Mouse (Mus musculus) lung, embryonic 15.5 days (tissue): Measurements from ENCODE around the gene Klk8. TPM values are rescaled to one million over a fixed set of nuclear protein-coding genes. Genes with fewer than 3 reads are reported as not detected.

Source experiments
- ATAC-seq: fragments of 200-750 bp; cut with Nextera tagmentation; 2 replicates; pipeline ENCODE4 v1.8.0; 2017; ENCODE audit warnings: moderate number of reproducible peaks, borderline replicate concordance; ENCODE audit not compliant: low FRiP score, low TSS enrichment; ENCODE audit errors: extremely low read depth
- H3K27ac ChIP-seq: fragments of 300-500 bp; sonication (generic); 2 replicates; pipeline ENCODE4 v1.5.1; 2015; ENCODE audit warnings: moderate library complexity, mild to moderate bottlenecking, inconsistent platforms
- H3K27me3 ChIP-seq: fragments of 300-500 bp; sonication (generic); 2 replicates; pipeline ENCODE4 v1.6.1; 2015; ENCODE audit warnings: inconsistent platforms
- H3K36me3 ChIP-seq: fragments of 300-500 bp; sonication (generic); 2 replicates; pipeline ENCODE4 v1.6.1; 2015; ENCODE audit warnings: inconsistent platforms
- H3K4me1 ChIP-seq: fragments of 300-500 bp; sonication (generic); 2 replicates; pipeline ENCODE4 v1.6.1; 2015; ENCODE audit warnings: inconsistent platforms
- H3K4me2 ChIP-seq: fragments of 300-500 bp; sonication (generic); 2 replicates; pipeline ENCODE4 v1.6.1; 2015; ENCODE audit warnings: inconsistent platforms, mild to moderate bottlenecking, moderate library complexity
- H3K4me3 ChIP-seq: fragments of 300-500 bp; sonication (generic); 2 replicates; pipeline ENCODE4 v1.5.1; 2015; ENCODE audit warnings: mild to moderate bottlenecking, inconsistent platforms
- H3K9ac ChIP-seq: fragments of 300-500 bp; sonication (generic); 2 replicates; pipeline ENCODE4 v1.6.1; 2015; ENCODE audit warnings: inconsistent platforms
- H3K9me3 ChIP-seq: fragments of 300-500 bp; sonication (generic); 2 replicates; pipeline ENCODE4 v1.6.1; 2016; ENCODE audit warnings: inconsistent platforms
- WGBS: fragments of 180-500 bp; shearing (Covaris S2); methylation state at CpG from one replicate; pipeline ENCODE4 v1.1.7; 2015; 5-methylcytosine and 5-hydroxymethylcytosine counted together
- polyA plus RNA-seq: library from polyadenylated mRNA; unstranded; fragments of >200 nt; fragmentation: Nextera tagmentation; extraction: Ambion mirVana; gene quantifications from 2 replicates; pipeline ENCODE4 v1.2.1, GENCODE M21; 2015

Klk8 gene
- polyA plus RNA-seq, 1 experiment from 2014 or later, result 22.4 TPM

DNA sequence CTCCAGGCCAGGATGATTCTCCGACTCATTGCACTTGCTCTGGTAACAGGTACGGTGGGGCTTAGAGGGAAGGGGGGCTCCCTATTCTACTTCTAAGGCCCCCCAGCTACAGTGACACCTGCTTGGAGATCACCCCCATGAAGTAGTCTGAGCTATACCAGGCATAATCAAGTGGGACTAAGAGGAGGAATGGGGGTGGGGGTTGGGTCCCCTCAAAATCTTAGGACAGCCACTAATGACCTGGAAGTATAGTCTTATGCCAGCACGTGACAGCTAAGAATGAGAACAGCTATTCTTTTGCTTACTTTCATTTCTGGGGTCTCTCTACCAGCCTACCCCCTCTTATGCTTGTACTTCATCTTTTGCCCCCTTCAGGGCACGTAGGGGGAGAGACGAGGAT lies 20.9 kb upstream of the Klk8 start:
- WGBS, result 70% methylated on average over 5 of the region's 5 CpGs
- H3K9me3 ChIP-seq, result no peaks in the 10 kb centered on the region

DNA sequence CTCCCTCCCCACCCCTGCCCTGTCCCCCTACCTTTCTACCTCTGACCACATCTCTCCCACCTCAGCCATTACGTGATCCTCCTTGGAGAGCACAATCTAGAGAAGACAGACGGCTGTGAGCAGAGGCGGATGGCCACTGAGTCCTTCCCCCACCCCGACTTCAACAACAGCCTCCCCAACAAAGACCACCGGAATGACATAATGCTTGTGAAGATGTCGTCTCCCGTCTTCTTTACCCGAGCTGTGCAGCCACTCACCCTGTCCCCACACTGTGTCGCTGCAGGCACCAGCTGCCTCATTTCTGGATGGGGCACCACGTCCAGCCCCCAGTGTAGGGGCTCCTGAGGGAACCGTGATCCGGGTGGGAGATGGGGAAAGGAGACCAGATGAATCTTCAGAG lies 20.0 kb upstream of the Klk8 start:
- Histone ChIP-seq H3K27ac (no peak overlapping the region), H3K9me3 (no peaks in the 10 kb centered on the region), H3K36me3 (no peaks in the 10 kb centered on the region), H3K4me1 (0 out of 2 replicates have a peak, but pooled peaks cover 7% of the 10 kb centered on the region), H3K27me3 (no peaks in the 10 kb centered on the region), H3K9ac (no peak overlapping the region), H3K4me2 (no peak overlapping the region), H3K4me3 (no peak overlapping the region)
- WGBS, result 81% methylated on average over 12 of the region's 12 CpGs
- no peak for ATAC-seq

More for the DNA sequence above, 20.9 kb upstream of the Klk8 start:
- Histone ChIP-seq H3K27me3 (no peaks in the 10 kb centered on the region), H3K4me1 (0 out of 2 replicates have a peak, but pooled peaks cover 7% of the 10 kb centered on the region), H3K4me3 (no peak overlapping the region), H3K9ac (no peak overlapping the region), H3K4me2 (no peak overlapping the region), H3K27ac (no peak overlapping the region), H3K36me3 (no peaks in the 10 kb centered on the region)
- no peak for ATAC-seq

DNA sequence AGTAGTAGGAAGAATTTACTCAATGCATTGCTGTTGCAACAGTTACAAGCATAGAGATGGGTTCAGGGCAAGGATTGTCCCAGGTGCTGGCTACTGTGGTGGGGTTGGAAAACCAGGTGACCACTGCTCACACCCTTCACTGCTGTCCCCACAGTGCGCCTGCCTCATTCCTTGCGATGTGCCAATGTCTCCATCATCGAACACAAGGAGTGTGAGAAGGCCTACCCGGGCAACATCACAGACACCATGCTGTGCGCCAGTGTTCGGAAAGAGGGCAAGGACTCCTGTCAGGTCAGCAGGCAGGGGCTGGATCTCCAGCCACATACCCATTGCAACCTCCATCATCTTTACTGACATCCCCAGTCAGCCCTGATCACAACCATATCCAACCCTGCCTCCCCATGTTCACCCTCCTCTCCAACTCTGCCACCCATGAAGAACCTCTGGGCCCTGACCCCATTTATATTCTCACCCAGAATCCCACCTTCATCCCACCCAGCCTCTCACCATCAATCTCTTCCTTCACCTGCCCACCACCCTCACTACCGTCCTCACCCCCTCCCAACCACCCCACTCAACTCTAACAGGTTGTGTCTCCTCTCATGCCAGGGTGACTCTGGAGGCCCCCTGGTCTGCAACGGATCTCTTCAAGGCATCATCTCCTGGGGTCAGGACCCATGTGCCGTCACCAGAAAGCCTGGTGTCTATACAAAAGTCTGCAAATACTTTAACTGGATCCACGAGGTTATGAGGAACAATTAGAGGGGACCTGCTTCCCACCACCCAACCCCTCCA lies 19.0 kb upstream of the Klk8 start:
- Histone ChIP-seq H3K36me3 (no peaks in the 10 kb centered on the region), H3K27ac (no peak overlapping the region), H3K9me3 (no peaks in the 10 kb centered on the region), H3K27me3 (peaks cover 5% of the 10 kb centered on the region), H3K4me2 (no peak overlapping the region), H3K4me3 (no peak overlapping the region), H3K4me1 (0 out of 2 replicates have a peak, but pooled peaks cover 7% of the 10 kb centered on the region), H3K9ac (no peak overlapping the region)
- 85% methylated on average over 10 of the region's 10 CpGs for WGBS
- no peak for ATAC-seq

DNA sequence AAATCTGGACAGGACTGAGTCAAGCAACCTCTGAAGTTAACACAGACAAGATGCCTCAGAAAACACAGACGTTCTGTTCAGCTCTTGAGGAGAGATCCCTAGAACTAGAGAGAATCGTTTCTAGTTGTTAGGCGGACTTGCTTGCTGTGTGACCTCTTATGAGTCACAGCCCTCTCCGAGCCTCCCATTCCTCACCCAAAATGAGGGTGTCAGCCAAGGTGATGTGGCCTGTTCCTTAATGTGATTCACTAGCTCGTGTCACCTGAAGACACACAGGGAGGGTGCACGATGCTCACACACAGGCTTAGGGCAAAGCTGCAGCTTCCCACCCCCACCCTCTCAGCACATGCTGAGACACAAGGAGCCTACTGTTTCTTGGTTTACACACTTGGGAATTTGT lies 17.1 kb upstream of the Klk8 start:
- no peaks in the 10 kb centered on the region for H3K36me3 ChIP-seq
- no peak overlapping the region for H3K4me2 ChIP-seq
- H3K9ac ChIP-seq, result no peak overlapping the region
- H3K4me1 ChIP-seq, result 0 out of 2 replicates have a peak, but pooled peaks cover 7% of the 10 kb centered on the region
- no peak overlapping the region for H3K4me3 ChIP-seq
- ATAC-seq, result no peak
- WGBS, result 33% methylated on average over 6 of the region's 6 CpGs
- H3K27me3 ChIP-seq, result peaks cover 13% of the 10 kb centered on the region
- H3K9me3 ChIP-seq, result no peaks in the 10 kb centered on the region
- H3K27ac ChIP-seq, result no peak overlapping the region

DNA sequence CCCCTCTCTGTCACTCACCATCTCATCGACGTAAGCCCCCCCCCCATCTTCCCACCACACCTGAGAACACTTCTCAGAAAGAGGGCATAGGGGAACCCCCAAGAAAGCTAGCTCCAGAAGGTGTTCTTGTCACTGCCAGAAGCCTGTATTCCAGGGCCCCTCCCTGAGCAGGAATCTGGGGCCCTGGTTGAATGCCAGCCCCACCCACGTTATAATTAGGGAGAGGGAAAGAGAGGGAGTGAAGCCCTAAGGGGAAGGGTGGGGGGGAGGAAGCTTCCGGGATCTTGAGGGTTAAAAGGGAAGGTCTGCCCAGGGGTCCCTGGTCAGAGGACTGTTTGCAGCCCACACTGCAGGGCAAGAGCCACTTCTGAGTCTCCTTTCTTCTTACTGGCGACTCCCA lies 16.6 kb upstream of the Klk8 start, which contains the start of gene Klk10:
TSS of gene Klk10 (plus strand) at position 290 of the 400 bp plus-strand sequence.
- no peak within 1 kb of the TSS for H3K9ac ChIP-seq
- ATAC-seq, result no peak
- no peak within 1 kb of the TSS for H3K4me2 ChIP-seq
- 0 out of 2 replicates have a peak, but pooled peaks cover 7% of the 10 kb centered on the region for H3K4me1 ChIP-seq
- H3K36me3 ChIP-seq, result no peaks in the 10 kb centered on the region
- peaks cover 13% of the 10 kb centered on the region for H3K27me3 ChIP-seq
- H3K27ac ChIP-seq, result no peak within 1 kb of the TSS
- 40% methylated on average over 5 of the region's 5 CpGs for WGBS
- H3K4me3 ChIP-seq, result no peak within 1 kb of the TSS
- H3K9me3 ChIP-seq, result no peaks in the 10 kb centered on the region

DNA sequence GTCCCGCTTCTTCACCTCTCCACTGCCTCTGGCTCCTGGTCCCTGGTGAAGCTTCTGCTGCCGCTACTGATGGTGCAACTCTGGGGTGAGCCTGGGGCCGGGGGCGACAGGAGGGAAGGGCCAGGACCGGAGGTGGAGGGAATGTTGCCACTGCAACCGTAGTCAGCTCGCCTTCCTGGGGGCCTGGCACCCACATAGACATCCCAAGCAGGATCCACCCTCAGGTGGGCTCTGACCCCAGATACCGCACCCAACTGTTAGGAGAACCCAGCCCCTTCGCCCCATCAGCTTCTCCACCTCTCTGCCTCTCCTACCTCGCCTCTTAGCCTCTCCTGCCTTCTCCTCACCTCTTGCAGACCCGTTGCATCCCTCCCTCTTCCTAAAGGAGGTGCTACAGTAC lies 15.8 kb upstream of the Klk8 start:
- no peak for ATAC-seq
- Histone ChIP-seq H3K27ac (no peak overlapping the region), H3K4me2 (no peak overlapping the region), H3K27me3 (peaks cover 13% of the 10 kb centered on the region), H3K4me1 (0 out of 2 replicates have a peak, but pooled peaks cover 7% of the 10 kb centered on the region), H3K4me3 (no peak overlapping the region), H3K9me3 (no peaks in the 10 kb centered on the region), H3K36me3 (no peaks in the 10 kb centered on the region), H3K9ac (no peak overlapping the region)
- 77% methylated on average over 11 of the region's 11 CpGs for WGBS

DNA sequence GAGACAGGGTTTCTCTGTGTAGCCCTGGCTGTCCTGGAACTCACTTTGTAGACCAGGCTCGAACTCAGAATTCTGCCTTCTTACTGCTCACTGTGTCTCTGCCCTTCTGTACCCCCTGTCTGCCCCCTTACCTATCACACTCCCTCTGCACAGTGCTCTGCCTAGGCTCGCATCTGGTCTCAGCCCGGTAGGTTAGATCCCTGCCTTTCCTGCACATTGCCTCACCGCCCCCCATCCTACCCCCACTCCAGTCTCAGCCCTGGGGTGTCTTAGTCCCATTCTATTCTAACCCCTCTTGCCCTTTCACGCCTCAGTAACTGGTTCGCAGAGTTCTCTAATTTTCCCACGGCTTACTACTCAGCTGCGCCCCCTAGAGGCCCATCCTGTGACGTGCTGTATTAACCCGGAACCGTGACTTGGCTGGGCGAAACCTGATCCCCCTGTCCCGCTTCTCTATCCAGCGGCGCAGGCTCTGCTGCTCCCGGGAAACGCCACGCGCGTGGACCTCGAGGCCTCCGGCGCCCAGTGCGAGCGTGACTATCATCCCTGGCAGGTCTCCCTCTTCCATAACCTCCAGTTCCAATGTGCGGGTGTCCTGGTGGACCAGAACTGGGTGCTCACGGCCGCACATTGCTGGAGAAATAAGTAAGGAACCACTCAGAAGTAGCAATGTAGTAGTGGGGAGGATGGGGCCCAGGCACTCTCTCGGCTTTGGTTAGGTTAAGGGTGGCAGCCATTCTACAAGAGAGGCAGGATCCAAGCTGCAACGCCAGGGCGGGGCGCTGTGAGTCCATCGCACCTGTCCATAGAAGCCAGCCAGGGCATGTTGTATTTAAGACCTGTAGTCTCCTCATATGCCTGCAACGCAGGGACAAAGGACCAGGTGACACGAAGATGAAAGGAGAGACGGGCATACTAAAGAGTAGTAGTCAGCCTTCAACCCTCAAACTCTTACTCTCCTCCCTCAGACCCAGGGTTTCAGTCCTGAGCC lies 14.8 kb upstream of the Klk8 start:
- Histone ChIP-seq H3K27me3 (peaks cover 13% of the 10 kb centered on the region), H3K4me1 (0 out of 2 replicates have a peak, but pooled peaks cover 7% of the 10 kb centered on the region), H3K4me3 (peak overlapping the region; percentile 28; the same call in 1 of the 2 replicates), H3K27ac (no peak overlapping the region), H3K4me2 (peak overlapping the region; percentile 65), H3K9ac (peak overlapping the region; percentile 34; the same call in 1 of the 2 replicates), H3K36me3 (no peaks in the 10 kb centered on the region), H3K9me3 (no peaks in the 10 kb centered on the region)
- ATAC-seq, result peak; percentile 35; the same call in 1 of the 2 replicates
- 8% methylated on average over 36 of the region's 36 CpGs for WGBS

DNA sequence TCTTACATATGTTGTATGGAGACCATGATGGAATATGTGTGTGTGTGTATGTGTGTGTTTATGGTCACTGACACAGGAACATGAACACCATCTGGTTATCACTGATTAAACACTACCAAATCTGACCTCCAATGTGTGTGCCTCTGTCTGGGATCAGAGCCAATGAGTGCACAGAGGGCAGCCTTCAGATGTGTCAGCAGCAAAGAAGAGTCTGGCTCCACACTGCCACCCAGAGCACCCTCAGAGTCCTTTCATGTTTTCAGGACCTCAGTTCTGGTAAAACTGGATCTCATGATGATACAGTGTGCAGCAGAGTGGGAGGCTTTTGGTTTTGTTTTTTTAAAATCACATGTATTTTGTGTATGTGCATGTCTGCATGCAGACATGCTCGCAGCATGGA lies 12.1 kb upstream of the Klk8 start:
- ATAC-seq, result no peak
- Histone ChIP-seq H3K36me3 (no peaks in the 10 kb centered on the region), H3K4me2 (no peak overlapping the region), H3K4me3 (no peak overlapping the region), H3K27me3 (peaks cover 13% of the 10 kb centered on the region), H3K27ac (no peak overlapping the region), H3K4me1 (0 out of 2 replicates have a peak, but pooled peaks cover 7% of the 10 kb centered on the region), H3K9me3 (no peaks in the 10 kb centered on the region), H3K9ac (no peak overlapping the region)
- WGBS, result 74% methylated on average over 1 of the region's 1 CpGs

DNA sequence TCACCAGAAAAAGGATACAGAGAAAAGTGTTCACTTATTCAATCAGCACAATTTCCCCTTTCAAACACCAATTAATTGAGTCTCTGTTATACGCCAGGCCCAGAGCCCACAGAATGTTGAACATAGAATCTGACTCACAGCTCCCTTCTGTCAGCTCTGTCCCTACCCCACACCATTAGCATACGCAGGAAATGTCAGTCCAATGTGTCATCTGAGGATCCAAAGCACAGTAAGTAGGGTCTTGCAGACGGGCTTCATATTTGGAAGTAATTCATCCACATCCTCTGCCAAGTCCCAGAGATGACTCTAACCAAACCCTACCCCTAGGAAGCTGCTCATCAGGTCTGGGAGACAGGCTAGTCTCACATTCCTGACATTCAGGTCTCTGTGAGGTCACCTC lies 9.3 kb upstream of the Klk8 start:
- 63% methylated on average over 3 of the region's 3 CpGs for WGBS

DNA sequence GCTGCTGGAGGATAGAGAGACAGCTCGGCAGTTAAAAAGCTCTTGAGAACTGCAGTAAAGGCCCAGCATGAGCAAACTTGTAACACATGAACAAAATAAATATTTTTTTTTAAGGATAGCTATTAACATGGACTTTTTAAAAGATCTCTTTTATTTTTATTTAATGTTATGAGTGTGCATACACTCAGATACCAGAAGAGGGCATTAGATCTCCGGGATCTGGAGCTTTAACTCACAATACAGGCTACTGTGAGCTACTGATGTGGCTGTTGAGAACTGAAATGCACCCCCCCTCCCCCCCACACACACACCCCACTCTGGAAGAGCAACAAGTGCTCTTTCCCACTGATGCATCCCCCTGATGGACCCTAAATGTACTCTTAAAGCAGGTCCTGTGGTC lies 8.1 kb upstream of the Klk8 start:
- H3K27ac ChIP-seq, result no peak overlapping the region
- no peaks in the 10 kb centered on the region for H3K36me3 ChIP-seq
- ATAC-seq, result no peak
- no peaks in the 10 kb centered on the region for H3K4me1 ChIP-seq
- WGBS, result 52% methylated on average over 2 of the region's 2 CpGs
- H3K9me3 ChIP-seq, result no peaks in the 10 kb centered on the region
- no peak overlapping the region for H3K4me2 ChIP-seq
- H3K27me3 ChIP-seq, result peaks cover under 1% of the 10 kb centered on the region; the same call in 1 of the 2 replicates
- H3K9ac ChIP-seq, result no peak overlapping the region
- H3K4me3 ChIP-seq, result no peak overlapping the region

More for the DNA sequence above, 9.3 kb upstream of the Klk8 start:
- Histone ChIP-seq H3K36me3 (no peaks in the 10 kb centered on the region), H3K4me1 (no peaks in the 10 kb centered on the region), H3K4me2 (no peak overlapping the region), H3K27ac (no peak overlapping the region), H3K27me3 (peaks cover 11% of the 10 kb centered on the region), H3K9me3 (no peaks in the 10 kb centered on the region), H3K4me3 (no peak overlapping the region), H3K9ac (no peak overlapping the region)
- no peak for ATAC-seq

DNA sequence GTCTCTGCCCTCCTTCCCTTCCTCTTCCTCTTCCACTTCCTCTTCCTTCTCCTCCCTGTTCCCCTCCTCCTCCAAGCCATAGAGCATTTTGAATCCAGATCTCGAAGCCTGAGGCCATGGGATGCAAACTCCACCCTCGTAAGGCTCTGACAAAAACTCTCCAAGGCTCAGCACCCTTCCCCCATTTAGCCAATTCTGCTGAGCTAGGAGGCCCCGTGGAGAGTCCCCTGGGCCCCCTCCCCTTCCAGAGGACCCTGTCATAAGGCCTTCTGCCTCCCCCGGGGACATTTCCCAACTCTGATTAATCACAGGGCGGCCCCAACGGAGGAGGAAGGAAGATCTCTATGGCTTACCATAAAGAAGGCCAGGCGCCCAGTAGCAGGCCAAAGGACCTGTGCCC lies 5.8 kb upstream of the Klk8 start, which contains the start of gene Klk9:
TSS of gene Klk9 (plus strand) at position 301 of the 400 bp plus-strand sequence.
- H3K9me3 ChIP-seq, result no peaks in the 10 kb centered on the region
- no peak within 1 kb of the TSS for H3K4me3 ChIP-seq
- peaks cover 6% of the 10 kb centered on the region for H3K4me1 ChIP-seq
- WGBS, result 65% methylated on average over 7 of the region's 7 CpGs
- H3K9ac ChIP-seq, result no peak within 1 kb of the TSS
- no peak within 1 kb of the TSS for H3K4me2 ChIP-seq
- peaks cover 8% of the 10 kb centered on the region; the same call in 1 of the 2 replicates for H3K27me3 ChIP-seq
- no peaks in the 10 kb centered on the region for H3K36me3 ChIP-seq
- no peak within 1 kb of the TSS for H3K27ac ChIP-seq
- no peak for ATAC-seq
